Comparison of ENCODE assay signal across 9 mouse cellular contexts in the genomic region with DNA sequence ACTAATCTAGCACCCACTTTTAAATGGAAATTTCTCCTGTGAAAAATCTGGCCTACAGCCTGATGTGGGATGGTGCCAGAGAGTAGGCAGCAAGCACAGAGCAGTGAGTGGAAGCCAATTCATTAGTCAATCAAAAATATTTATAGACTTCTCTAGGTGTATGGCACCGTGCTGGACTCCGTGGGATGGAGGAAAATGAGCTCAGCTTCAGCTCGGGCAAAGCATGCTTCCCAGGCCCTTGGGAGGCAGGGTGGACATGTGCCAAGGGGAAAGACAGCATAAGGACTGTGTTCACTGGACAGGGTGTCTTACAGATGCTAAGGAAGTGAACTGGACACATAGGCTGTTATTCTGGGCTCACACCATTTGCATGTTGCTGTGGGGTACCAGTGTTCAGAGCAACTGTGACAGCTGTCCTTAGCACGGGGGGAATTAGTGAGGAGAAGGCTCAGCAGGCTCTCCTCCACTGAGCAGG. TPM values are rescaled to one million over a fixed set of nuclear protein-coding genes. Genes with fewer than 3 reads are reported as not detected.
DNase-seq lines count a peak whose midpoint lies in the region; ATAC-seq and TF ChIP-seq lines count a peak whose summit lies in the region.
"Had no signal": no experiment of that assay in that cellular context is flagged by ENCODE, and none has a peak within 500 bp of the region (broad histone marks: within the 10 kb centered on the region; RNA-seq: fewer than 3 reads in every experiment).

No protein-coding gene starts in this region.

- peak; percentile 67 for DNase-seq in midbrain, postnatal 0 days (ENCODE audit: low spot score)
- DNase-seq in heart, adult 2 months: peak; percentile 51
- DNase-seq in layer of hippocampus, postnatal 36 days: peak; percentile 73 to 81
- DNase-seq in thymus, postnatal 10 days (ENCODE audit: low spot score in 2 of 2): no peak
- DNase-seq in urinary bladder, adult 2 months (ENCODE audit: low spot score): no peak
- DNase-seq in lung, postnatal 36 days: no peak

- 55% methylated on average over 4 of the region's 4 CpGs for WGBS in midbrain, postnatal 0 days
- WGBS in midbrain, embryonic 16.5 days: 60% methylated on average over 4 of the region's 4 CpGs
- 23% methylated on average over 4 of the region's 4 CpGs for WGBS in heart, adult 2 months
- WGBS in midbrain, embryonic 13.5 days: 68% methylated on average over 4 of the region's 4 CpGs

- no peak overlapping the region for H3K4me3 ChIP-seq in midbrain, postnatal 0 days (ENCODE audit: low read depth, low read length)
- no peak overlapping the region for H3K4me3 ChIP-seq in midbrain, embryonic 16.5 days (ENCODE audit: low read depth, low read length)
- H3K4me3 ChIP-seq in heart, adult 2 months: no peak overlapping the region
- H3K4me3 ChIP-seq in midbrain, embryonic 13.5 days (replicated peaks): no peak overlapping the region

- no peaks in the 10 kb centered on the region for H3K4me1 ChIP-seq in midbrain, postnatal 0 days (ENCODE audit: insufficient read depth, low read length)
- no peaks in the 10 kb centered on the region for H3K4me1 ChIP-seq in midbrain, embryonic 16.5 days (ENCODE audit: control insufficient read depth, insufficient read depth, low read length)
- peaks cover 9% of the 10 kb centered on the region for H3K4me1 ChIP-seq in heart, adult 2 months (ENCODE audit: control insufficient read depth, insufficient read depth, low read length)
- no peaks in the 10 kb centered on the region for H3K4me1 ChIP-seq in midbrain, embryonic 13.5 days (replicated peaks)

- H3K27ac ChIP-seq in midbrain, postnatal 0 days (ENCODE audit: low read depth, low read length): no peak overlapping the region
- no peak overlapping the region for H3K27ac ChIP-seq in midbrain, embryonic 16.5 days (ENCODE audit: low read length)
- peak overlapping the region; percentile 0 for H3K27ac ChIP-seq in heart, adult 2 months
- H3K27ac ChIP-seq in midbrain, embryonic 13.5 days: no peak overlapping the region

- H3K9me3 ChIP-seq in midbrain, postnatal 0 days (ENCODE audit: low read length): no peaks in the 10 kb centered on the region
- no peaks in the 10 kb centered on the region for H3K9me3 ChIP-seq in midbrain, embryonic 16.5 days (replicated peaks; ENCODE audit: control insufficient read depth, low read length, poor library complexity, severe bottlenecking)
- no peaks in the 10 kb centered on the region for H3K9me3 ChIP-seq in midbrain, embryonic 13.5 days

- no peaks in the 10 kb centered on the region for H3K27me3 ChIP-seq in midbrain, postnatal 0 days (ENCODE audit: insufficient read depth, low read length)
- H3K27me3 ChIP-seq in midbrain, embryonic 16.5 days (ENCODE audit: control insufficient read depth, insufficient read depth, low read depth, low read length): no peaks in the 10 kb centered on the region
- no peaks in the 10 kb centered on the region for H3K27me3 ChIP-seq in heart, adult 2 months (ENCODE audit: control insufficient read depth, insufficient read depth, low read length)
- no peaks in the 10 kb centered on the region for H3K27me3 ChIP-seq in midbrain, embryonic 13.5 days

- no peak overlapping the region for H3K4me2 ChIP-seq in midbrain, postnatal 0 days (ENCODE audit: low read depth, low read length, poor library complexity, severe bottlenecking)
- no peak overlapping the region for H3K4me2 ChIP-seq in midbrain, embryonic 16.5 days (ENCODE audit: low read length)
- H3K4me2 ChIP-seq in midbrain, embryonic 13.5 days (replicated peaks): no peak overlapping the region

- no peak overlapping the region for H3K9ac ChIP-seq in midbrain, postnatal 0 days (replicated peaks; ENCODE audit: low read length, poor library complexity, severe bottlenecking)
- H3K9ac ChIP-seq in midbrain, embryonic 16.5 days (ENCODE audit: low read depth, low read length): no peak overlapping the region
- H3K9ac ChIP-seq in heart, adult 2 months (ENCODE audit: low read depth, low read length): peak overlapping the region; percentile 23; the same call in 1 of the 2 replicates
- no peak overlapping the region for H3K9ac ChIP-seq in midbrain, embryonic 13.5 days (replicated peaks)

- intact Hi-C loops in heart, adult 2 months (cut with DNase I): no loop called here

- no peak for TF ChIP-seq POLR2A in heart, adult 2 months (IDR thresholded peaks at IDR 0.05; ENCODE audit: insufficient read depth, low read depth, low read length)

- no peak for TF ChIP-seq CTCF in midbrain, postnatal 0 days (IDR thresholded peaks at IDR 0.05)
- no peak for TF ChIP-seq CTCF in heart, adult 2 months (IDR thresholded peaks at IDR 0.05)

- no peaks in the 10 kb centered on the region for H3K36me3 ChIP-seq in midbrain, postnatal 0 days (ENCODE audit: insufficient read depth, low read length)
- no peaks in the 10 kb centered on the region for H3K36me3 ChIP-seq in midbrain, embryonic 16.5 days (ENCODE audit: control insufficient read depth, insufficient read depth, low read length)
- H3K36me3 ChIP-seq in heart, adult 2 months (ENCODE audit: control insufficient read depth, insufficient read depth, low read length): no peaks in the 10 kb centered on the region
- H3K36me3 ChIP-seq in midbrain, embryonic 13.5 days: no peaks in the 10 kb centered on the region

- no peak for ATAC-seq in midbrain, postnatal 0 days (ENCODE audit: low FRiP score)
- ATAC-seq in midbrain, embryonic 16.5 days: no peak
- no peak for ATAC-seq in midbrain, embryonic 13.5 days

- no peak for TF ChIP-seq EP300 in heart, adult 2 months (IDR thresholded peaks at IDR 0.05; ENCODE audit: insufficient read depth, low read depth, low read length)

- H3K79me2 ChIP-seq in heart, adult 2 months (replicated peaks; ENCODE audit: control insufficient read depth, insufficient read depth, low read length): no peaks in the 10 kb centered on the region

RNA-seq across cellular contexts. Expression of a gene that starts 15.6 kb away (rescaled TPM):
- 17.5 and 21.9 TPM in 2 replicates for total RNA-seq in midbrain, postnatal 0 days (2014; rRNA removed)
- polyA plus RNA-seq in midbrain, postnatal 0 days (2015; fragmentation: Nextera tagmentation; extraction: Ambion mirVana): 11.7 and 13.1 TPM in 2 replicates
- polyA plus RNA-seq in midbrain, embryonic 16.5 days (2015; fragmentation: Nextera tagmentation; extraction: Ambion mirVana): 15.9 and 16.2 TPM in 2 replicates
- total RNA-seq in heart, adult 2 months (2021): 100 to 1,000 TPM; 135 to 147 TPM
- 115 and 143 TPM in 2 replicates for polyA plus RNA-seq in heart, adult 2 months (2012; rRNA removed)
- 100 to 1,000 TPM; 207 to 228 TPM for total RNA-seq in layer of hippocampus, postnatal 36 days (2021)
- 101 and 119 TPM in 2 replicates for polyA plus RNA-seq in urinary bladder, adult 2 months (2012; rRNA removed)
- polyA plus RNA-seq in midbrain, embryonic 13.5 days (2015; fragmentation: Nextera tagmentation; extraction: Ambion mirVana): 8.1 and 8.9 TPM in 2 replicates
- polyA plus RNA-seq: liver, adult 2 months had no signal

Comparison
In these comparisons a context has a peak if more than half of its experiments do, and no peak if none do; other contexts are left out.
1. DNase-seq: peak in midbrain, postnatal 0 days (single experiment), heart, adult 2 months (2 of 2) and layer of hippocampus, postnatal 36 days (2 of 2); none in thymus, postnatal 10 days (0 of 2), urinary bladder, adult 2 months (single experiment) and lung, postnatal 36 days (single experiment).